Mouse (Mus musculus): ENCODE measurements at regions not wholly inside any gene's neighbourhood (a gene's known extent, or its start where the extent isn't known, plus 50 kb on each side); places are given as distances from the start of the nearest gene placed in this dataset.

DNA sequence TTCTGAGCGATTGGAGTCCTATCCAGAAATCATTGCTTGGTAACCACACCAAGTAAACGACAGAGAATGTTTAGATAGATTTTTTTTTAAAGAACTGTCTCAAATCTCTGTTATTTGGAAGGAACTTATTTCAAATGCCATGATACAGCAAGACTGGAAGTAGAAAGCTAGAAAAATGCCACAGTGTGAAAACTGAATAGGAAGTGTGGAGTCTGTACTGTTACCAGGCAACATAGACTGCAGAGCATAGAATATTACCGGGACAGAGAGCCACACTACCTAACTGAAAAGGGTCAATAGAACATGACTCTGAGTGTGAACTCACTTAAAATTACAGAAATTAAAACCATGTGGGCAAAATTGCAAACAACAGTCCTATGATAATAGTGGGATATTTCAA lies 52.4 kb upstream of the Adcy1 start:
- DNase-seq = no peak

DNA sequence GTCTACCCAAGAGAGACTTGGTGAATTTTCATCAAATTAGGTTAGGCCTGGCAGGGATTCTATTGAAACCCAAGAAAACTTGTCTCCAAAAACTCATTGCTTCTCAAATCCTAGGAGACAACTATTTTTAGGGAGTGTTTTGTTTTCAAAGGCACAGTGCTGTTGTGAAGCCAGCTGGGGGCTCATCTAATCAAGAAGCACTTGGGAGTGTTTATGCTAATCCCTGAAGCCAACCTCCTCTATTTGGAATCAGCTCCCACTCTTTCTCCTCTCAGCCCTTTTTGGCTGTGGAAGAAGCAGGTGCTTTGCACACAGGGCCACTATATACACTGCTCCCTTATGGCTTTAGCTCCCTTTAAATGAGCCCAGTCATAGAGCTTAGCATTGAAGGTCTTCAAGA lies 64.0 kb upstream of the Adcy1 start:
- no peak for DNase-seq

DNA sequence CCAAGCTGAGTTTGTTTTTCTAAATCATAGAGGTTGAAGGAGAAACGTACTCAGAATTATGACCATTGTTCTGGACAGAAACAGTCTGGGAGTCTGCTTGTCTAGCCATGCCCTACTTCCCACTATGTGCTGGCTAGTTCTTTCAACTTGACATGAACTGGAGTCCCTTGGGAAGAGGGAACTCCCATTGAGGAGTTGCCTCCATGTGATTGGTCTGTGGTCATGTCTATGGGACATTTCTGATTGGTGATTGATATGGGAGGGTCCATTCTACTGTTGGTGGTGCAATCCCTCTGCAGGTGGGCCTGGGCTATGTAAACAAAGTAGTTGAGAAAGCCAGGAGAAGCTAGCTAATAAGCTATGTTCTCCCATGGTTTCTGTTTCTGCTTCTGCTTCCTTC lies 64.5 kb upstream of the Adcy1 start:
- DNase-seq = no peak

- no peak for DNase-seq
Measured at GRCm38 (mm10) chr11:6997508-6997907, 65.8 kb upstream of the Adcy1 start.

GRCm38 (mm10) chr11:6993731-6994130 lies 69.6 kb upstream of the Adcy1 start:
- no peak for DNase-seq

GRCm38 (mm10) chr11:6991626-6992025 lies 71.7 kb upstream of the Adcy1 start:
- no peak for DNase-seq

GRCm38 (mm10) chr11:6990711-6991110 lies 72.6 kb upstream of the Adcy1 start:
- no peak for DNase-seq

DNA sequence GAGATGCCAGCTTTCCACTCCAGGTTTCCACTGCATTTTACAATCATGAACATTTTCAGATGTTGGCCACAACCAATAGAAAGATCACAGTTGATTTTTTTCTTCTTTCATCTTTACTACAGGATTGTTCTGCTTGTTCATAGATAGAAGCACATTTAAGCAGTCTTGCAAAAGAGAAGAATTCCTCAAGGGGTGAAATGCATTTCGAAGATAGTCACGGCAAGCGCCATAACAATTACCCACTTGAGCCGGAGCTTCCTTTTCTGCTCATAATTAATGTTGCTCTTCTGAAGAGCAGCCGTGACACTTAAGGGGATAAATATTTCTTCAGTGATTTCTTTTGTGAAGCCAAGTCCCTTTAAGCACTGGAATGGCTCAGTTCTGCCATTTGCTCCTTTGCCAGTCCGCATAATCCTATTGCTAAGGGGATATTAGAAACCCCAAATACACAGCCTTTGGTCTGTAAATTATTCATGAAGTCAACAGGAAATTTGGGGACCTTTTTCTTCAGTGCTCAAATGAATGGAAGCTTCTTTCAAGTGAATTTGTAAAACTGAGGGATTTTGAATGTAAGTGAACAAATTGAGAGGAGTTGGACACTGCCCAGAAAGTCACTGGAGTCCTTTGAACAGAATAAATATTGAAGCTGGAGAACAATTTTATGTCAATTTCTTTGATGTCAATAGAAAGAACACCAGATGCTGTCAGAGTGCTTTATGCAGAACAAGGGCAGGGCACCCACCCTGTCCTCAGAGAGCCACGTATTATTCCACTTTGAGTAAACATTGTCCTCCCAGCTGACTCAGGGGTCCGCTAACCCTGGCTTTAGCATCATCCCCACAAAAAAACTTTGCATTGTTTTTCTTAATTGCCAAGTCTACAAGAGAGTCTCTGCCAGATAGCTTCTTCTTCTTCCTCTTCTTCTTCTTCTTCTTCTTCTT lies 74.1 kb upstream of the Adcy1 start:
- no peak for DNase-seq

GRCm38 (mm10) chr11:6987995-6988394 lies 75.3 kb upstream of the Adcy1 start:
- no peak for DNase-seq

DNA sequence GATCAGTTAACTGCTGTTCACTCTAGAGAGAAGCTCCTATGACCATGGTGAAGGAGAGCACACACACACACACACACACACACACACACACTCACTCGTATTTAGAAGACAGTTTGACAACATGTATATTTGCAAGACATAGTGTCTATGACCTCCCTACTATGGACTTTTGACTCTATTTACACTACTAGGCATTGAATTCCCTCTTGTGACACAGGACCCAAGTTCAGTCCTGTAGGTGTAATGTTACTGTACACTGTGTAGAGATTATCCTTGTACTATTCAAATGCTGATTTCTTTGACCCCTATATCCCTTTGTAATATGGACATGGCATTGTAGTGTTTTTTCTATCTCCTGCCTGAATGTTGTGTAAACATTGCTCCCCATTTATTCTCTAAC lies 76.2 kb upstream of the Adcy1 start:
- no peak for DNase-seq

DNA sequence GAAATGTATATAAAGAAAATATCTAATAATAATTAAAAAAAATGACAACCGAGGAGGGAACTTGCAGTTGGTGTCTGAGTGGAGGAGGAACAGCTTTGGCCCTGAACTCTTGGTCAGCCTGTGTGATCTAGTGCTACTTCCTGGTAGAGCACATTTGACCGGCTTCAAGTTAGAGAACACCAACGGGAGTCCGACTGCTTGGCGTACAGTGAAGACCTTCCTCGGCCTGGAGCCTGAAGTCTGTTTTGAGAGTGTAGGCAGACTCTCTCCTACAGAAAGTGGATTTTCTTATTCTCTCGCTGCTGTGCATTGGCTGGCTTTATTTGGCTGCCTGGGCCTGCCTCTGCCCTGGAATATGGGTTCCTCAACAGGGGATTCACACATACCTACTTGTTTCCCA lies 81.2 kb upstream of the Adcy1 start:
- no peak for DNase-seq

- no peak for DNase-seq
Measured at GRCm38 (mm10) chr11:6979656-6980055, 83.6 kb upstream of the Adcy1 start.

DNA sequence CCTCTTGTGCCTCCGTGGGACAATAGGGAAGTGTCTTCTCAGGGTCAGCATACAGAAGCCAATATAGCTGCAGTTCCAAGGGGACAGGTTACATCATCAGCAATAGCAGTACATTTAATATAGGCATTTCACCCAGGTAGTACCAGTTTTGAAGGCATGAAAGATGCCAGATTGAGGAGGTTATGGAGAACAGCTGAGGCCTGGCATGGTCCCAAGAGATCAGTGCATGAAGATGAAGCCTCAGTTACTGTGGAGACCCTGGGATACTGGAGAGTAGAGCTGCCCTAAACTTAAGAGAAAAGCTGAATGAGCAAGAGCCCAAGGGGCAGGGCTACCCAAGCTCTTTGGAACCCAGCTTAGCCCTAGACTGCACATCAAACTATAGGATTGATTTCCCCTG lies 94.1 kb upstream of the Adcy1 start:
- DNase-seq = no peak

- no peak for DNase-seq
Measured at GRCm38 (mm10) chr11:6966968-6967367, 96.3 kb upstream of the Adcy1 start.

- DNase-seq = no peak
Measured at GRCm38 (mm10) chr11:6964524-6964923, 98.8 kb upstream of the Adcy1 start.

GRCm38 (mm10) chr11:6963600-6963999 lies 99.7 kb upstream of the Adcy1 start:
- DNase-seq = no peak

- no peak for DNase-seq
Measured at GRCm38 (mm10) chr11:6962786-6963575, 100.3 kb upstream of the Adcy1 start.

- DNase-seq = no peak
Measured at GRCm38 (mm10) chr11:6962322-6962721, 101.0 kb upstream of the Adcy1 start.

DNA sequence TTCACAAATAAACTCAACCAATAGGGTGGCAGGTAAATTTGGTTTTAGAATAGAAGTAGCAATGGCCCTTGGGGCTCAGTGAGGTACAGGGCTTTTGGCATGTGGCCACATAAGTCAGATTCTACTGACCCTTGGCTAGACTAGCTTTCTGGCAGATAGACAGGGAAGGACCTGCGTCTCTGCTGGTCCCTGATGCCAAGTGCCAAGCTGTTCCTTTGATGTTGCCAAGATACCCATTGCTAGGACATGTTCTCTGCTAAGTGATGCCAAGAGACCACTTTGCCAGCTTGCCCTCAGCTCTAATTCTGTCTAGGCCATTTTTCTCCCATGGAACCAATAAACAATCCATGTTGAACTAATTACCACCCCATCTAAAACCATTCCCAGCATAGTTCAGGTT lies 110.5 kb upstream of the Adcy1 start:
- no peak for DNase-seq

GRCm38 (mm10) chr11:6951361-6951760 lies 111.9 kb upstream of the Adcy1 start:
- no peak for DNase-seq

DNA sequence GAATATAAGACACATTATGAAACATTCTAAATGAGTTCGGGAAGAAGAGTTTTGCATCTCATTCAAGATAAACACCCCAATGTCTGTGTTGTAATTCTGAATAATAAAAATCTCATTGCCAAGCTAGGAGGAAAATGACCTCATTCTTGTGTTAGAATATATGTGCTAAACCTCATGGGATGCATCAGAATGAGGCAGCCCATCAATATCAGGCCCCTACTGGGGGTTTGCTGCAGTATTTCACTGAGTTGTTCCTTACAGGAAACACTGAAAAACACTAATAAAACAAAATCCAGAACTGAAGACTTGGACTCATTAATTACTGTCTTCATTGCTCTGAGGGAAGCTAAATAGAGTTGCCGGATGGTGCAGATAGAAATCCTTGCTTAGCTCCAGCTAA lies 111.6 kb upstream of the Gm11983 start:
- no peak for DNase-seq

DNA sequence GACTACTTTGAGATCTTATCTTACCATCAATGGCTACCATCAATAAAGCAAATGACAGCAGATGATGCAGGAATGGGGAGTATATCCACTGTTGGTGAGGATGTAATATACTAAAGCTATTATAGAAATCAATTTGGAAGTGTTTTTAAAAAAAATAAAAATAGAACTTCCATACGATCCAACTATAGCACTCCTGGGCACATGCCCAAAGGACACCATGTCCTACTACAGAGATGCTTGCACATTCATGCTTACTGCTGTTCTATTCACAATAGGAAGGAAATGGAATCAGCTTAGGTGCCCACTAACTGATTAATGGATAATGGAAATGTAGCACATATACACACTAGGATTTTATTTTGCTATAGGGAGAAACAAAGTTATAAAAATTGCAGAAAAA lies 96.7 kb upstream of the Gm11983 start:
- DNase-seq = no peak

GRCm38 (mm10) chr11:6926036-6926435 lies 88.6 kb upstream of the Gm11983 start:
- no peak for DNase-seq

- DNase-seq = no peak
Measured at GRCm38 (mm10) chr11:6924476-6924875, 87.0 kb upstream of the Gm11983 start.
